ENCODE assay signal across 9 mouse cellular contexts in genomic region chr12:109402226-109402625, GRCm38 (mm10). TPM values are rescaled to one million over a fixed set of nuclear protein-coding genes. Genes with fewer than 3 reads are reported as not detected.
DNase-seq lines count a peak whose midpoint lies in the region; ATAC-seq and TF ChIP-seq lines count a peak whose summit lies in the region.
"Had no signal": no experiment of that assay in that cellular context is flagged by ENCODE, and none has a peak within 500 bp of the region (broad histone marks: within the 10 kb centered on the region; RNA-seq: fewer than 3 reads in every experiment).

No protein-coding gene starts in this region.

- no peak for DNase-seq in kidney, postnatal 25 days
- peak; percentile 65 for DNase-seq in embryonic facial prominence, embryonic 10.5 days (ENCODE audit: low spot score)
- DNase-seq in heart, postnatal 10 days: peak; percentile 61 to 71
- DNase-seq in liver, postnatal 0 days: peak; percentile 44
- DNase-seq in thymus, adult 2 months: no peak
- no peak for DNase-seq in cerebellum, postnatal 25 days
- DNase-seq in cerebellum, adult 9-11 months: no peak

- peaks cover 40% of the 10 kb centered on the region for H3K4me1 ChIP-seq in kidney, embryonic 14.5 days (ENCODE audit: control insufficient read depth, insufficient read depth, low read length)
- H3K4me1 ChIP-seq in embryonic facial prominence, embryonic 10.5 days: peaks cover 86% of the 10 kb centered on the region
- H3K4me1 ChIP-seq in liver, postnatal 0 days (ENCODE audit: insufficient read depth): peaks cover 5% of the 10 kb centered on the region; the same call in 1 of the 2 replicates
- no peaks in the 10 kb centered on the region for H3K4me1 ChIP-seq in thymus, adult 2 months (replicated peaks; ENCODE audit: control insufficient read depth, insufficient read depth, low read length)

- H3K9me3 ChIP-seq in kidney, embryonic 14.5 days (ENCODE audit: control insufficient read depth, low read length): no peaks in the 10 kb centered on the region
- H3K9me3 ChIP-seq in embryonic facial prominence, embryonic 10.5 days: no peaks in the 10 kb centered on the region
- no peaks in the 10 kb centered on the region for H3K9me3 ChIP-seq in liver, postnatal 0 days (ENCODE audit: low read length)

- TF ChIP-seq EP300 in liver, postnatal 0 days (IDR thresholded peaks at IDR 0.05; ENCODE audit: low read depth): no peak

- no peak overlapping the region for H3K4me2 ChIP-seq in kidney, embryonic 14.5 days (replicated peaks; ENCODE audit: low read depth, low read length)
- H3K4me2 ChIP-seq in liver, postnatal 0 days (ENCODE audit: low read depth, low read length): no peak overlapping the region

- no peak overlapping the region for H3K9ac ChIP-seq in kidney, embryonic 14.5 days (ENCODE audit: low read depth, low read length)
- no peak overlapping the region for H3K9ac ChIP-seq in liver, postnatal 0 days (replicated peaks)

- H3K4me3 ChIP-seq in kidney, embryonic 14.5 days (ENCODE audit: low read length): no peak overlapping the region
- no peak overlapping the region for H3K4me3 ChIP-seq in embryonic facial prominence, embryonic 10.5 days
- no peak overlapping the region for H3K4me3 ChIP-seq in liver, postnatal 0 days (ENCODE audit: low read depth, low read length)
- no peak overlapping the region for H3K4me3 ChIP-seq in thymus, adult 2 months (ENCODE audit: control insufficient read depth, insufficient read depth, low read length)

- ATAC-seq in kidney, embryonic 14.5 days (ENCODE audit: low FRiP score, low TSS enrichment): peak; percentile 59
- ATAC-seq in liver, postnatal 0 days: peak; percentile 63

- no peak for TF ChIP-seq CTCF in liver, postnatal 0 days (IDR thresholded peaks at IDR 0.05; ENCODE audit: low read depth)
- no peak for TF ChIP-seq CTCF in thymus, adult 2 months (IDR thresholded peaks at IDR 0.05; ENCODE audit: borderline replicate concordance, control insufficient read depth, extremely low read depth, insufficient read depth, low read length, poor library complexity)

- H3K27ac ChIP-seq in kidney, embryonic 14.5 days (ENCODE audit: low read depth, low read length): peak overlapping the region; percentile 76
- peak overlapping the region; percentile 66 for H3K27ac ChIP-seq in embryonic facial prominence, embryonic 10.5 days (replicated peaks)
- peak overlapping the region; percentile 45 for H3K27ac ChIP-seq in liver, postnatal 0 days (ENCODE audit: low read depth)
- H3K27ac ChIP-seq in thymus, adult 2 months (ENCODE audit: control insufficient read depth, insufficient read depth, low read length): no peak overlapping the region

- no peaks in the 10 kb centered on the region for H3K27me3 ChIP-seq in kidney, embryonic 14.5 days (ENCODE audit: control insufficient read depth, insufficient read depth, low read length)
- peaks cover 33% of the 10 kb centered on the region for H3K27me3 ChIP-seq in embryonic facial prominence, embryonic 10.5 days (replicated peaks; ENCODE audit: low read depth, poor library complexity, severe bottlenecking)
- H3K27me3 ChIP-seq in liver, postnatal 0 days (ENCODE audit: insufficient read depth, low read length): no peaks in the 10 kb centered on the region
- no peaks in the 10 kb centered on the region for H3K27me3 ChIP-seq in thymus, adult 2 months (ENCODE audit: control insufficient read depth, insufficient read depth, low read length)

- WGBS in kidney, embryonic 14.5 days: 7% methylated on average over 9 of the region's 9 CpGs
- 35% methylated on average over 9 of the region's 9 CpGs for WGBS in embryonic facial prominence, embryonic 10.5 days
- 22% methylated on average over 9 of the region's 9 CpGs for WGBS in liver, postnatal 0 days (ENCODE audit: insufficient replicate concordance)
- WGBS in thymus, adult 2 months: 53% methylated on average over 9 of the region's 9 CpGs

- intact Hi-C loops in heart, postnatal 10 days (cut with DNase I): no loop called here

- TF ChIP-seq POLR2A in thymus, adult 2 months (IDR thresholded peaks at IDR 0.05; ENCODE audit: control insufficient read depth, extremely low read depth, insufficient read depth, low read length, poor library complexity): no peak

- H3K36me3 ChIP-seq in kidney, embryonic 14.5 days (ENCODE audit: control insufficient read depth, insufficient read depth, low read length): no peaks in the 10 kb centered on the region
- no peaks in the 10 kb centered on the region for H3K36me3 ChIP-seq in embryonic facial prominence, embryonic 10.5 days (replicated peaks)
- H3K36me3 ChIP-seq in liver, postnatal 0 days (replicated peaks; ENCODE audit: insufficient read depth, low read length): no peaks in the 10 kb centered on the region
- no peaks in the 10 kb centered on the region for H3K36me3 ChIP-seq in thymus, adult 2 months (ENCODE audit: control insufficient read depth, insufficient read depth, low read length)
- H3K36me3 ChIP-seq: G1E had no signal

RNA-seq across cellular contexts. Expression of gene Dlk1, which starts 50.4 kb away (rescaled TPM):
- polyA plus RNA-seq in kidney, embryonic 14.5 days (2014; fragmentation: Nextera tagmentation; extraction: Ambion mirVana): 51.1 and 52.4 TPM in 2 replicates
- 287 and 291 TPM in 2 replicates for polyA plus RNA-seq in embryonic facial prominence, embryonic 10.5 days (2016; fragmentation: Nextera tagmentation; extraction: Ambion mirVana)
- 10 to 100 TPM; 17.2 to 17.7 TPM for total RNA-seq in heart, postnatal 10 days (2021)
- polyA plus RNA-seq in liver, postnatal 0 days (2015; fragmentation: Nextera tagmentation; extraction: Ambion mirVana): 50.7 and 52.1 TPM in 2 replicates
- polyA plus RNA-seq in thymus, adult 2 months (2012; rRNA removed): 2.2 and 4.1 TPM in 2 replicates
- polyA plus RNA-seq: G1E had no signal

Comparison
In these comparisons a context has a peak if more than half of its experiments do, and no peak if none do; other contexts are left out.
1. DNase-seq: peak in embryonic facial prominence, embryonic 10.5 days (single experiment), heart, postnatal 10 days (2 of 2) and liver, postnatal 0 days (single experiment); none in kidney, postnatal 25 days (0 of 2), thymus, adult 2 months (single experiment), cerebellum, postnatal 25 days (0 of 2) and cerebellum, adult 9-11 months (single experiment).
2. RNA of gene Dlk1, which starts 50.4 kb away (polyA plus RNA-seq): 287 to 291 TPM in embryonic facial prominence, embryonic 10.5 days, 51.1 to 52.4 TPM in kidney, embryonic 14.5 days and 50.7 to 52.1 TPM in liver, postnatal 0 days; 2.2 to 4.1 TPM in thymus, adult 2 months; every median in the first group is over 10 times any median in the second.